Mouse (Mus musculus) embryonic stem cell, embryonic (primary cell): Measurements from ENCODE around the gene Coq5.

Experiments used
- CTCF ChIA-PET, 4 experiments: fragments of 300-600 bp in 2 of 4; fragments of 350-600 bp in 2 of 4; sonication (Branson Sonifier 250); formaldehyde crosslinking; loops; one replicate each; lab custom pipeline; 2022; ENCODE audit warnings: inconsistent platforms in 2 of 4; lab: Charles Lee
- POLR2A ChIA-PET, 4 experiments: fragments of 300-600 bp in 2 of 4; fragments of 350-600 bp in 2 of 4; sonication (Branson Sonifier 250); formaldehyde crosslinking; loops; one replicate each; lab custom pipeline; 2022; ENCODE audit warnings: antibody characterized with exemption in 4 of 4, inconsistent platforms in 1 of 4; lab: Charles Lee

Coq5 gene

GRCm38 (mm10) chr5:115279226-115280049 lies at the start of gene Coq5:
Gene Coq5, plus strand, starts transcription at chr5:115279666.
- ChIA-PET POLR2A (interaction anchor here in 3 of 4 experiments (0.6 to 2.1 kb wide), 17 partner anchors 11 to 209 kb away, joined by 3 to 7 read pairs (median 3); partner anchors contain the start of genes Dynll1 (in 2 of the 3) and Pop5 (in 1 of the 3)), CTCF (interaction anchor here in 2 of 4 experiments (0.6 to 1.6 kb wide), 7 partner anchors 13 to 114 kb away, joined by 3 to 4 read pairs (median 3); no protein-coding TSS in a partner anchor)

GRCm38 (mm10) chr5:115230830-115231551 lies 48.5 kb upstream of the Coq5 start:
- CTCF ChIA-PET, result interaction anchor here in 3 of 4 experiments (0.6 to 3.2 kb wide), 18 partner anchors 10 to 251 kb away, joined by 3 to 16 read pairs (median 3); no protein-coding TSS in a partner anchor
- POLR2A ChIA-PET, result interaction anchor here in 3 of 4 experiments (0.5 to 4.4 kb wide), 54 partner anchors 10 to 604 kb away, joined by 3 to 35 read pairs (median 5); partner anchors contain the start of genes Cabp1 (in 2 of the 3), Mlec (in 2 of the 3), Rnf10 (in 2 of the 3) and Coq5 (in 1 of the 3)

- CTCF ChIA-PET, result interaction anchor here (0.6 to 3.2 kb wide), 22 partner anchors 11 to 1623 kb away, joined by 3 to 16 read pairs (median 3); no protein-coding TSS in a partner anchor
- POLR2A ChIA-PET, result interaction anchor here in 3 of 4 experiments (0.5 to 4.4 kb wide), 61 partner anchors 9 to 605 kb away, joined by 3 to 35 read pairs (median 4); partner anchors contain the start of genes Mlec (in 2 of the 3), Rnf10 (in 2 of the 3), Cabp1 (in 1 of the 3) and Coq5 (in 1 of the 3)
These were observed 47.8 kb upstream of the Coq5 start for GRCm38 (mm10) chr5:115231552-115232120.

GRCm38 (mm10) chr5:115232516-115232915 lies 47.0 kb upstream of the Coq5 start:
- POLR2A ChIA-PET, result interaction anchor here in 3 of 4 experiments (0.6 to 4.4 kb wide), 56 partner anchors 8 to 442 kb away, joined by 3 to 35 read pairs (median 4); partner anchors contain the start of genes Cabp1 (in 2 of the 3), Dynll1 (in 1 of the 3), Hnf1a (in 1 of the 3) and Mlec (in 1 of the 3)

GRCm38 (mm10) chr5:115233031-115233780 lies 46.3 kb upstream of the Coq5 start:
- ChIA-PET CTCF (interaction anchor here (0.5 to 3.2 kb wide), 17 partner anchors 12 to 254 kb away, joined by 3 to 16 read pairs (median 3); partner anchors contain the start of gene Coq5 (in 1 of the 4)), POLR2A (interaction anchor here in 3 of 4 experiments (0.6 to 4.4 kb wide), 51 partner anchors 9 to 773 kb away, joined by 3 to 35 read pairs (median 4); partner anchors contain the start of genes Cabp1 (in 2 of the 3), Dynll1 (in 1 of the 3), Hnf1a (in 1 of the 3) and Mlec (in 1 of the 3))

More at GRCm38 (mm10) chr5:115232516-115232915, 47.0 kb upstream of the Coq5 start:
- CTCF ChIA-PET, result interaction anchor here (0.5 to 3.2 kb wide), 24 partner anchors 12 to 1624 kb away, joined by 3 to 16 read pairs (median 3); partner anchors contain the start of gene Coq5 (in 1 of the 4)

- POLR2A ChIA-PET, result interaction anchor here in 3 of 4 experiments (0.7 to 2.1 kb wide), 5 partner anchors 26 to 116 kb away, joined by 3 to 13 read pairs (median 4); partner anchors contain the start of gene Rnf10 (in 1 of the 3)
- CTCF ChIA-PET, result interaction anchor here in 3 of 4 experiments (0.6 to 2.2 kb wide), 4 partner anchors 22 to 127 kb away, joined by 3 to 10 read pairs (median 6); no protein-coding TSS in a partner anchor
These were observed 44.9 kb upstream of the Coq5 start for GRCm38 (mm10) chr5:115234519-115234918.

GRCm38 (mm10) chr5:115235323-115235771 lies 44.1 kb upstream of the Coq5 start:
- ChIA-PET CTCF (interaction anchor here (0.5 to 2.2 kb wide), 42 partner anchors 11 to 1076 kb away, joined by 3 to 15 read pairs (median 4); partner anchors contain the start of genes Cabp1 (in 2 of the 4), Acads (in 1 of the 4) and Rnf10 (in 1 of the 4)), POLR2A (interaction anchor here in 3 of 4 experiments (0.6 to 2.1 kb wide), 33 partner anchors 14 to 256 kb away, joined by 3 to 13 read pairs (median 4); partner anchors contain the start of genes Cabp1 (in 2 of the 3), Coq5 (in 1 of the 3), Dynll1 (in 1 of the 3) and Msi1 (in 1 of the 3))

- POLR2A ChIA-PET, result interaction anchor here (0.6 to 2.1 kb wide), 40 partner anchors 10 to 1098 kb away, joined by 3 to 13 read pairs (median 4); partner anchors contain the start of genes Cabp1 (in 2 of the 4), Coq5 (in 1 of the 4), Dynll1 (in 1 of the 4) and Msi1 (in 1 of the 4)
- CTCF ChIA-PET, result interaction anchor here (0.5 to 2.2 kb wide), 47 partner anchors 11 to 1077 kb away, joined by 3 to 15 read pairs (median 4); partner anchors contain the start of genes Cabp1 (in 2 of the 4), Acads (in 1 of the 4) and Rnf10 (in 1 of the 4)
These were observed 43.6 kb upstream of the Coq5 start, which contains the start of gene Pop5 for GRCm38 (mm10) chr5:115235786-115236263. Gene Pop5, plus strand, starts transcription at chr5:115235836.

GRCm38 (mm10) chr5:115237803-115238728 lies 41.4 kb upstream of the Coq5 start:
- POLR2A ChIA-PET, result interaction anchor here in 3 of 4 experiments (0.7 to 5.1 kb wide), 21 partner anchors 9 to 121 kb away, joined by 3 to 17 read pairs (median 3); partner anchors contain the start of genes Dynll1 (in 2 of the 3), Acads (in 1 of the 3), Coq5 (in 1 of the 3) and Rnf10 (in 1 of the 3)

GRCm38 (mm10) chr5:115238729-115239195 lies 40.7 kb upstream of the Coq5 start:
- POLR2A ChIA-PET, result interaction anchor here in 3 of 4 experiments (0.7 to 5.1 kb wide), 20 partner anchors 8 to 121 kb away, joined by 3 to 17 read pairs (median 3); partner anchors contain the start of genes Acads (in 1 of the 3), Coq5 (in 1 of the 3), Dynll1 (in 1 of the 3) and Rnf10 (in 1 of the 3)
- CTCF ChIA-PET, result interaction anchor here in 3 of 4 experiments (0.5 to 1.0 kb wide), 4 partner anchors 48 to 226 kb away, joined by 3 to 8 read pairs (median 3); no protein-coding TSS in a partner anchor

More at GRCm38 (mm10) chr5:115237803-115238728, 41.4 kb upstream of the Coq5 start:
- CTCF ChIA-PET, result interaction anchor here in 2 of 4 experiments (0.5 to 1.0 kb wide), 4 partner anchors 48 to 227 kb away, joined by 3 read pairs; no protein-coding TSS in a partner anchor

- ChIA-PET CTCF (interaction anchor here in 3 of 4 experiments (0.6 to 1.9 kb wide), 11 partner anchors 10 to 510 kb away, joined by 3 to 5 read pairs (median 4); no protein-coding TSS in a partner anchor), POLR2A (interaction anchor here in 3 of 4 experiments (0.6 to 5.1 kb wide), 23 partner anchors 9 to 242 kb away, joined by 3 to 24 read pairs (median 6); partner anchors contain the start of genes Rnf10 (in 3 of the 3) and Mlec (in 1 of the 3))
These were observed 39.3 kb upstream of the Coq5 start for GRCm38 (mm10) chr5:115240191-115240590.

- ChIA-PET CTCF (interaction anchor here in 2 of 4 experiments (0.6 to 1.5 kb wide), 2 partner anchors 19 to 1030 kb away, joined by 3 to 5 read pairs; no protein-coding TSS in a partner anchor), POLR2A (interaction anchor here in 3 of 4 experiments (0.6 to 4.7 kb wide), 12 partner anchors 9 to 37 kb away, joined by 3 to 26 read pairs (median 5); partner anchors contain the start of gene Rnf10 (in 2 of the 3))
These were observed 24.0 kb upstream of the Coq5 start for GRCm38 (mm10) chr5:115255472-115255871.

GRCm38 (mm10) chr5:115256909-115257546 lies 22.4 kb upstream of the Coq5 start:
- CTCF ChIA-PET, result interaction anchor here in 1 of 4 experiments (0.5 kb wide), 1 partner anchor 77 kb away, joined by 3 read pairs; no protein-coding TSS in a partner anchor
- POLR2A ChIA-PET, result interaction anchor here in 3 of 4 experiments (0.6 to 4.7 kb wide), 16 partner anchors 9 to 235 kb away, joined by 3 to 26 read pairs (median 4); partner anchors contain the start of gene Rnf10 (in 2 of the 3)
